Mouse (Mus musculus) midbrain, embryonic 14.5 days (tissue): ENCODE measurements around the gene Snap29. TPM values are rescaled to one million over a fixed set of nuclear protein-coding genes. Genes with fewer than 3 reads are reported as not detected.

Experiments
- polyA plus RNA-seq: library from polyadenylated mRNA; unstranded; fragments of >200 nt; fragmentation: Nextera tagmentation; extraction: Ambion mirVana; gene quantifications from 2 replicates; pipeline ENCODE4 v1.2.1, GENCODE M21; 2014

Gene Snap29
- polyA plus RNA-seq, 1 experiment from 2014 or later: 10.7 TPM

Other genes starting within 250 kb of the Snap29 start
- 272 and 297 TPM in 2 replicates for gene Ube2l3, start 203.3 kb upstream of the Snap29 start, polyA plus RNA-seq
- gene Rimbp3, start 197.4 kb upstream of the Snap29 start, polyA plus RNA-seq: 1.8 and 2.0 TPM in 2 replicates
- 6.4 and 7.7 TPM in 2 replicates for gene Hic2, start 172.4 kb upstream of the Snap29 start, polyA plus RNA-seq
- gene Tmem191c, start 129.9 kb upstream of the Snap29 start, polyA plus RNA-seq: 25.3 and 38.0 TPM in 2 replicates
- gene Serpind1, start 74.6 kb upstream of the Snap29 start, polyA plus RNA-seq: 0.38 and 1.5 TPM in 2 replicates
- 65.2 and 77.6 TPM in 2 replicates for gene Pi4ka, start 328 bp downstream of the Snap29 start, polyA plus RNA-seq
- gene Crkl, start 46.0 kb downstream of the Snap29 start, polyA plus RNA-seq: 76.3 and 85.4 TPM in 2 replicates
- 4.4 and 4.7 TPM in 2 replicates for gene Aifm3, start 83.6 kb downstream of the Snap29 start, polyA plus RNA-seq
- 117 and 121 TPM in 2 replicates for gene Lztr1, start 102.7 kb downstream of the Snap29 start, polyA plus RNA-seq
- 59.5 and 62.1 TPM in 2 replicates for gene Thap7, start 125.2 kb downstream of the Snap29 start, polyA plus RNA-seq
- gene Lrrc74b, start 155.3 kb downstream of the Snap29 start, polyA plus RNA-seq: 0.66 and 0.95 TPM in 2 replicates
- 1.5 and 1.9 TPM in 2 replicates for gene P2rx6, start 155.9 kb downstream of the Snap29 start, polyA plus RNA-seq
- gene Slc7a4, start 177.2 kb downstream of the Snap29 start, polyA plus RNA-seq: 25.0 and 32.4 TPM in 2 replicates
- 29.1 and 29.3 TPM in 2 replicates for gene Smpd4, start 213.4 kb downstream of the Snap29 start, polyA plus RNA-seq
- gene Ccdc74a, start 240.5 kb downstream of the Snap29 start, polyA plus RNA-seq: 9.4 and 9.6 TPM in 2 replicates